Mouse (Mus musculus) thymus, postnatal 36 days (tissue): ENCODE data around the gene Gtpbp6.
"Not testable (repeated sequence)": the region's sequence is repeated elsewhere in the genome, so short reads cannot be mapped to it uniquely, and the experiment has no call there.

Experiments
- DNase-seq, 2 experiments: peaks; one replicate each; pipeline ENCODE4 v3.0.0; 2022; ENCODE audit warnings: mixed read lengths in 2 of 2

The Gtpbp6 gene

GRCm38 (mm10) chr5:110107581-110108304, at the start of gene Gtpbp6:
Gene Gtpbp6, minus strand, starts transcription at chr5:110108197.
- DNase-seq, result peak; percentile 93 to 97

GRCm38 (mm10) chr5:110143007-110143406, 35.0 kb upstream of the Gtpbp6 start:
- peak; percentile 9 to 14 for DNase-seq

- DNase-seq, result no peak
Observed at GRCm38 (mm10) chr5:110142309-110142708, 34.3 kb upstream of the Gtpbp6 start.

DNA sequence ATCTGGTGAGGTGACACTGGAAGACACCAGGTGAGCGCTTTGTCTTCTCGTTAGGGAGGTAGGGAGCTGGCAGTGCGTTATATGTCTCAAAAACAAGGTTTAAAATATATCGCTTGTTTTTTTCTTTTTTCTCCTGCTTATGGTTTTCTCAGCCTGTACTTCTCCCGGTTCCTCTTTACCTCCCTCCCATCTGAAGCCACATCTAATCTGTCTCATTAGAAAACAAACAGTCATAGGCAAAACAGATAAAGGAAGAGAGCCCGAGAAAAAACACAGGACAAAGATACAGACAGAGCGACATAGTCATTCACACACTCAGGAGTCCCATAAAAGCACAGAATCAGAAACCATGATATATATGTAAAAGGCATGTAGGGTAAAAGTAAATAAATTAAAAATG, 32.4 kb upstream of the Gtpbp6 start:
- no peak for DNase-seq

DNA sequence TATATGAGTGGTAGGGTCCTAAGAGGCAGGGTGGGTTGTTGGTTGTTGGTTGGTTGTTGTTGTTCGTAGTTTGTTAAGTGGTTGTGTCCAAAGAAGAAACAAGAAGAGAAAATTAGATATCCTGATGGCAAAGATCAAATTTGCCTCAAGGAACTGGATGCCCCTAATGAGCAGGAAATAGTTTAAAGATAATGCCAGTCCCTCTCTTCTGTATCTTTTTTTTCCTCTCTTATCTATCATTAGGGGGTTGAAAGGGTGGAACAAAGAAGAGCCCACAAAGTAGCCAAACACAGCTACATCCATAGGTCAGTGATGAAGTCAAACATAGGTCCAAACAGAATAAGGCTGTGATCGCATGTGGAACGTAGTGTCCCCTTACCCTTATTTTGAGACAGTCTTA, 31.3 kb upstream of the Gtpbp6 start:
- no peak for DNase-seq

GRCm38 (mm10) chr5:110137816-110138215, 29.8 kb upstream of the Gtpbp6 start:
- DNase-seq, result no peak

GRCm38 (mm10) chr5:110136087-110136464, 28.1 kb upstream of the Gtpbp6 start:
- no peak for DNase-seq

GRCm38 (mm10) chr5:110135293-110136086, 27.5 kb upstream of the Gtpbp6 start, which contains the start of gene Chfr:
Gene Chfr, plus strand, starts transcription at chr5:110135842.
- DNase-seq, result peak; percentile 99

DNA sequence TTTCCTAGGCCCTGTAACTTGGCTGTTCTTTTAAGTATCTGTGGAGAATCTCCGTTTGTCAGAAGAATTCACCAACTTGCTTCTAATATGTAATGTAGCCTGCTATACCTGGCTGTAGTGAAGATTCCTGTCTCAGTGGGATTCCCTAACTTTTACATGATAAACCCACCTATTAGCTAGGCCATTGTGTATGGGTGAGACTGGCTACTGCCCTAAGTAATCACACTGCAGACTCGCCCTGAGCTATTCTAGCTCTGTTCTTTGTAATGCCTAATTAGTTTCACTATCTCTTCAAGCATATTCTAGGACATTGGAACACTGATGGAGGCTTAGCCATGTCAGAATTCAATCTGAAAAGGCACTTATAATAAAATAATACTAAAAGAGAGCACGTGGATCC, 14.4 kb upstream of the Gtpbp6 start:
- DNase-seq, result not testable (repeated sequence)

DNA sequence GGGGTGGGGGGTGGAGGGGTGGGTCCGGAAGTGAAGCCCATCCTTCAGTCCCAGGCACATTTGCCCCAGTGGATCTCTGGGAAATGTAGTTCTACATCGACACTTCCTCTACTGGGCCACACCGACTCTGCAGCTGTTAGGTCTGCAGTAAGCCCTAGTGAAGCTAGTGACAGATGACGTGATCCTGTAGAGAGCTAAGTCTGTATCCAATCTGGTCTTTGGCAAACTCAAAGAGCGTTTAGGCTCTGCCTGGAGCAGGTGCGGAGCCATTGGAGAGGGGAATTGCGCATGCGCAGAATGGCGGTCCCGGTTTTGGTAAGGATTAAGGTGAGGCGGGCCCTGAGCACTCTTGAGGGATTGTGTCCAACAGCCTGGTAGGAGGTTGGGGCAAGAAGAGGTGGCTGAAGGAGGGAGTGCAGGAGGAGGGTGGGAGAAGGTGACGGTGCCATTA, 2.0 kb upstream of the Gtpbp6 start, which contains the start of gene Zfp605:
TSS of gene Zfp605 (plus strand) at position 102 of the 451 bp plus-strand sequence.
- peak; percentile 84 to 86 for DNase-seq

GRCm38 (mm10) chr5:110108305-110108628, 270 bp upstream of the Gtpbp6 start:
- DNase-seq, result no peak

- DNase-seq, result peak in 1 of 2 experiments; percentile 62
Observed at GRCm38 (mm10) chr5:110106901-110107564, 964 bp downstream of the Gtpbp6 start.

DNA sequence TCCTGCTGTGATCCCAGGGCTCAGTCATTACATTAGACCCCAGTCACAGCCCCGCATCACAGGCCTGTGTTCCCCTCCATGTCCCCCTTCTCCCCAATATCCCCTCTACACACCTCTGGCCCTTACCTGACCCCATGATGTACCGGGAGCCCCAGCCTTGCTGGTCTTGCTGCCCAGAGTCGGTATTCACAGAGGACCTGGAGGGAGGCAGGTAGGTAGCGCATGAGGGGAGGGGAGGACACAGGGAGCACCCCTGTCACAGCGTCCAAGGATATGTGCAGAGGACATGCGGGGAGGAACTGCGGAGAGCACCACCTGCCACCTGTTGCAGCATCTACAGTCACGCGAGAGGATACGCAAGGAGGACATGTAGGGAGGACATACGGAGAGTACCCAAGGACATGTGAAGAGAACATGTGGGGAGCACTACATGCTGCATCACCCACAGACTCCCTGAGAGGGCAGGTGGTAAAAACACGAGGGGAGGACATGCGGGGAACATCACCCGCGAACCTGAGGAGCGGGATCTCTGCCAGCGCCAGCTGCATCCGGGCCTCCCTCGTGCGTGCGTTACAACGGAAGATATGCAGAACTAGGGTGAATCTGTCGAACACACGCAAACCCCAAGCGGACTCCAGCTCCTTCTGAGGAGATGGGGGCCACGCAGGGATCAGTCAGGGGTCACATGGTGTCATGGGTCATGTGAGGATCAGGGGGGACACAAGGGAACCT, 1.7 kb downstream of the Gtpbp6 start:
- peak in 1 of 2 experiments; percentile 22 for DNase-seq

DNA sequence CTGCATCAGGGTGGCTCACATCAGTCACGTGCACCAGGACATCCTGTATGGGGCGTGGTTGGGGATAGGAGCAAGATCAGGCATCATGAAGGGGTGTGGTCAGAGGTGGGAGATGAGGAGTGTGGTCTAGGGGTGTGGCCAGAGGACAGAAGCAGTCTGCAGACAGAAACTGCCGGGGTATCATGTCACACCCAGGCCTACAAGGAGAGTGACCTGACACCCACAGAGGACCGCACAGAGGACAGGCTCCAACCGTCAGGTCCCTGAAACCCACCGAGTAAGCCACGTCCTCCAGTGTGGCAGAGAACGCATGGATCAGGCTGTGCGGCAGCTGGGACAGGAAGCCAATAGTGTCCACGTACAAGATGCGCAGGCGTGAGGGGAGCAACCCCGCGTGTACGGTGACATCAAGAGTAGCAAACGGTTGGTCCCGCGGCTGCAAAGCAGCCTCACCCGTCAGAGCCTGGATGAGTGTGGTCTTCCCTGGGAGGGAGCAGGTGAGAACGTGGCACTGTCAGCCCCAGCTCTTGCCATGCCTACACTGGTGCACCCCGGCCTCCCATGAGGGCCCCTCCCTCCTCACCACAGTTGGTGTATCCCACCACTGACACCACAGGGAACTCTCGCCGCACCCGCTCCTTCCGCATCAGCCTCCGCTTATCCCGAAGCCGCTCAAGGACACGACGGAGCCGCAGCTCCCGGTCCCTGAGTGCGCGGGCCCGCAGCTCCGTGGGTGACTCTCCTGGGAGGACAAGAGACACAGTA, 3.2 kb downstream of the Gtpbp6 start:
- DNase-seq, result peak in 1 of 2 experiments; percentile 24

DNA sequence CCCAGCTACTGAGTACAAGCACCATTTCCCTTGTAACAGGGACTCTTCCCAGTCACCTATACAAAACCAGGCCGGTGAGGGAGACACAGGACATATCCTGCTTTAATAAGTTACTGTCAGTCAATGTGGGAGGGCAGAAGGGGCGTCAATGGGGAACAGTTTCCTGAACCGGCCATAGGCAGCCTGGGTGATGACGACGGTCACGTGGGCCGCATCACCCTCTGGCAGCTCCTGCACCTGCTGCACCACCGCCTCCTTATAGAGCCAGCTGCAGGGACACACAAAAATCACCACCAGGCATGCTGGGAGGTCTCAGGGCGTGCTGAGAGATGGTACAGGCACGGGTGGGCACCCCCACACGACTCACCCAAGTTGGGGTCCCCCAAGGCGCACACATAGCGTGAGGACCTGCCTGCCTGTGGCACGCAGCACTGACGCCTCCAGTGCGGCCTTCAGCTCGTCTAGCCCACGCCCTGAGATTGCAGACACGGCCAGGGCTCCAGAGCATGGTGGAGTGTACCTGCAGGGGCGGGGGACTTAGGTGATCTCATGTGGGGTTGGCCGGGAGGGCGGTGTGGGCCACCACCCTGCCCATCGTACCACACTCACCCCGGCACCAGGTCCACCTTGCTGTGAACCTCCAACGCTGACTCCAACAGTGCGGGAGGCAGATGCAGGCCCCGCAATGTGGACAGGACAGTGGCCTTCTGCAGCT, 3.9 kb downstream of the Gtpbp6 start:
- DNase-seq, result no peak

- no peak for DNase-seq
Observed at GRCm38 (mm10) chr5:110102853-110103625, 5.0 kb downstream of the Gtpbp6 start.

GRCm38 (mm10) chr5:110102429-110102828, 5.6 kb downstream of the Gtpbp6 start:
- no peak for DNase-seq

- peak in 1 of 2 experiments; percentile 60 for DNase-seq
Observed at GRCm38 (mm10) chr5:110101716-110102347, 6.2 kb downstream of the Gtpbp6 start.

DNA sequence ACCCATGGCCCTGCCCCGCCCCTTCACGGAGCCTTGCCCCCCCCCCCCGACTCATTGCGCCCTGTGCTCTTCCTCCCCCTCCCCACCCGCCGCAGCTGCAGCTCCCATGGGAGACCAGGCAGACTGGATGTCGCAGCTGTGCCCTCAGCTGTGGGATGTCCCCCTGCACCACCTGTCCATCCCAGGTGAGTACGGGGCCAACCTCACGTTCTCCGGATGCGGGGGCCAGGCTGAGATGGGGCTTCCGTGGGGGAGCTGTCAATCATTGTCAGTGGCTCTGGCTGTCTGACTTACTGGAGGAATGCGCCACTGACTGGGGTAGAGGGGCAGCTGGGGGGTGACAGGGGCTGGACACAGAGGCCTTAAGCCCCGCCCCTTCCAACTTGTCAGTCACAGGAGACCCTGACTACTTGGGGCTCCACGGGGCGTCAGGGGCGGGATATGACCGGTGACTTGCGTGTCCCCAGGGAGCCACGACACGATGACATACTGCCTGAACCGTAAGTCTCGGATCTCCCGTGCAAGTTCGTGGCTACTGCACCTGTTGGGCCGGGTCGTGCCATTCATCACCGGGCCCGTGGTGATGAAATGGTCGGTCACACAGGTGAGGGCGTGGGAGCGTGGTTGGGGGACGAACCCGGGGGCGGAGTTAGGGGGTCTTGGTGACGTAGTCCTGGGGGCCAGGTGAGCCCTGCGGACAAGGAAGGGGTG, 6.9 kb downstream of the Gtpbp6 start:
- DNase-seq, result peak; percentile 53 to 72
